Mouse (Mus musculus): ENCODE measurements around the gene Tesmin.

The Tesmin gene

DNA sequence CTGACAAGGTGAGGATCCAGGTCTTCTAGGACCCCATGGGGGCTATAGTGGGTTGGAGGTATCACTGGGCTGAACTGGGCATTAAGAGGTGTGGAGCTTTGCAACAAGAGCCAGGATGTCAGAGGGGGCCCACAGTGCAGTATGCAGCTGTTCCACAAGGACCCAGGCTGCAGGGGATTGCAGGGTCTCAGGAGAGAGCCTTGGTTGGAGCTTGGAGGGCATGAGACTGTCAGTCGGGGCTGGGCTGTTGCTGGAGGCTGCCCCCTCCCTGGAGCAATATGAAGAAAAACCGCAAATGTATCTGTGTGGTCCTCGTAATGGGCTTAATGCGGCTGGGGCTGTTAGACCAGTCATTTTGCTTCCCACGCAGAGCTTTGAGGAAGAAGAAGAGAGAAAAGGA lies 52.0 kb downstream of the Tesmin start:
- DNase-seq (ENCODE audit: extremely low read depth, low read depth, low spot score): no peak

DNA sequence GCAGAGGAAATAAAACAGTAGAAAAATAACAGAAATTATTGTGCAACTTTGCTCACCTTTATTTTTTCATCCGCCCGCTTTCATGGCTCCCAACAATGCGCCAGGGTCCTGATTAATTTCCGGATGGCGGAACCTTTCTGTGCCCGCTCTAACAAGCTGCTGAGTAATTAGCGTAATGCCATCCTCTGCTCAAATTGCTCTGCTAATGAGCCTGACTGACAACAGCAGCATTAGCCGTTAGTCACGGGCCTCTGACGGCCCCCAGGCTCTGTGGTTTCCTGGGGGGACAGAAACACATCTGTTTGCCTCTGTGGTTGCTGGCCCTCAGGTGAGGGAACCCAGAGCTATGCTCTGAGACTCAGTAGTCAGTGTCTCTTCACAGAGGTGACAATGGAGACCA lies 52.4 kb downstream of the Tesmin start:
- DNase-seq (ENCODE audit: extremely low read depth, low read depth, low spot score): no peak

DNA sequence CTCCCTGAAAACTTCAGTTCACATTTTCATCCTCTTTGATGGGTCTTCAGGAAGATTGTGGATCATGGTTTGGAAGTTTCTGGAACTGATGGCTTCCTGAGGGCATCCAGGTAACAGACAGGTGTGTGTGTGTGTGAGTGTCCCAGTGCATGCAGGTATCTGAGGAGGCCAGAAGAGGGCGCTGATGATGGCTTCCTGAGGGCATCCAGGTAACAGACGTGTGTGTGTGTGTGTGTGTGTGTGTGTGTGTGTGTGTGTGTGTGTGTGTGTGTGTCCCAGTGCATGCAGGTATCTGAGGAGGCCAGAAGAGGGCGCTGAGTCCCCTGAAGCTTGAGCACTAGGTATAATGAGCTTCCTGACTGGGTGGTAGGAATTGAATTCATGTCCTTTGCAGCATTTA lies 58.7 kb downstream of the Tesmin start:
- DNase-seq (ENCODE audit: extremely low read depth, low read depth, low spot score): no peak

DNA sequence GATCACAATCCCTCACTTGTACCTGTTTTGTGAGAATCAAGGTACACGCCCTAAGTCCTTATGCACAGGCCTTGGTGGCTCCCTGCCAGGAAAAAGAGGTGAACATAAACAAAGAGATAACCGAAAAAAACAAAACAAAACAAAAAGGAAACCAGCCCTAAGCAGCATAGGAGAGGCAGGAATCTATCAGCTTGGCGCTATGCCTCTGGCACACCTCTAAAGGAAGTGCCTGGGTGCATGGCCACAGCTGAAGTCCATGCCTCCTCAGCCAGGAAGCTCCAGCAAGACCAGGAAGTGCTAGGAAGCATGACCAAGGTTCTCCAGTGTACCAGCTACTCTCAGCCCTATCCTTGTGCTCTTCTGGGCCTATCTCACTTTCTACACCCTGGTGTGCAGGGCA lies 60.6 kb downstream of the Tesmin start:
- no peak for DNase-seq (ENCODE audit: extremely low read depth, low read depth, low spot score)

DNA sequence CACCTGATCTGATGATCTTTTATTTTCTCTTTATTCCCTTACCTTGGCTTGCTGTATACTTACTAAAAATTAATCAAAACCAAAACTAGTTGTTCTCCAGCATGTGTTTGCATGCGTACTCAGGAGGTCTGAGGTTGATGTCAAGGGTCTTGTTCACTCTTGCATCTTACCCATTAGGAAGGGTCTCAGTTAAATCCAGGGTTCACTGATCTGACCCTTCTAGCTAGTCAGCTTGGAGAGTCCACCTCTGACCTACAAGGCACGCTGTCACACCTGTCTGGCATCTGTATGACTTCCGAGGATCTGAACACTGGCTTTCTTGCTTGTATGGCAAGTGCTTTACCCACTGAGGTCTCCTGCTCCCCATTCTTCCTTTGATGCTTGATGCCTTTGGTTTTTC lies 62.1 kb downstream of the Tesmin start:
- no peak for DNase-seq (ENCODE audit: extremely low read depth, low read depth, low spot score)

DNA sequence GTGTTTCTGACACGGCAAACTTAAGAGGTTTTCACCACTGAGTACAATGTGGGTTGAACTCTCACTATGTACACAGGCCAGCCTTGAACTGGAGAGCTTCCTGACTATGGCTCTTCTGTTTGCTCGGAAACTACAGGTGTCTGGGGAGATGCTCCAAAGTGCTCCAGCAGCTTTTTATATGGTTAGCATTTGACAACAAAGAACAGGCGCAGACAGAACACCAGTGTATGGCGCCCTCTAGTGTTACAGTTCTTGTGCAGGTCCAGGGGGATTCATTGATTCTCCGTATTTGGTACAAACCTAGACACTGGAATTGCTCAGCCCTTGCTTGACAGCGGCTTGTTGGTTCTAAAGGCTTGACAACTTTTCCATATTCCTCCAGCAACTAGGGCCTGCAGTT lies 62.5 kb downstream of the Tesmin start:
- no peak for DNase-seq (ENCODE audit: extremely low read depth, low read depth, low spot score)

DNA sequence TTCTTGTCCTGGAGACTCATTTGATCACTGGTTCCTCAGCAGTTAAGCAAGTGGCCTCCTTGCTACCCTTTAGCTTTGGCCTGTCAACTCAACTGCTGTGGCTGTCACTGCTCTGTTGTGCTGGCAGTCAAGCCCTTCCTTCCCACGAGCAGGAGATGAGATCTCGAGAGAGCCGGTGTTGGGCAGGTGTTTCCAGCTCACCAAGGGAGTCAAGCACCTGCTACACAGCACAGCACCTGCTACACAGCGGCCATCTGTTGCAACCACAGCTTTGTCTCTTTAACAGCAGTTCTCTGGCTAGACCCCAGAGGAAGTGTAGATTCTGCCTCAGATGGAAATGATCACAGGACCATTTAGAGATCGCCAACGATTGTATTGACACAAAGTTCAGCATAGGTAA lies 63.0 kb downstream of the Tesmin start:
- DNase-seq (ENCODE audit: extremely low read depth, low read depth, low spot score): no peak
